Mouse (Mus musculus): ENCODE data around the gene Dnmt1.
A peak's percentile ranks its signal among the peaks of the same experiment; 100 is the strongest.
"Not testable (repeated sequence)": the region's sequence is repeated elsewhere in the genome, so short reads cannot be mapped to it uniquely, and the experiment has no call there.

Gene Dnmt1

GRCm38 (mm10) chr9:20959430-20959938, at the start of gene Dnmt1:
Gene Dnmt1, minus strand, starts transcription at chr9:20959888.
- no peak for DNase-seq (ENCODE audit: low spot score)

DNA sequence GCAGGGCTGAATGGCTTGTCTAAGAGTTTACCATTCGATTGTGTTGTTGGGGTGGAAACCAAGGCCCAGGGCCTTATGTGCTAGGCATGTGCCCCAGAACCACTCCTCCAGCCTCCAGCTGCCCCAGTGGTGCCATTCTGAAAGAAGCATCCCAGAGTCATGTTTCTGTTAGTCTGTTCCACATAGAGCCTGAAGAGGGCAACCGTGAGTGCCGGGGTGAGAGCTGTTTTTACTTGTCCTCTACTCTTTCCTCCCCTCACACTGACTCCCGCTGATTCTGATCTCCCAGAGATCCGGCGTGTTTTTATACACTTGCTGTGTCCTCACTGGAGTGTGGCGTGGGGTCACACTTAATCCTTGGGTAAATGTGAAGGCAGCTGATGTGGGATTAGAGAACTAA, 48.3 kb upstream of the Dnmt1 start:
- no peak for DNase-seq (ENCODE audit: low spot score)

- no peak for DNase-seq (ENCODE audit: low spot score)
These were observed 47.7 kb upstream of the Dnmt1 start for GRCm38 (mm10) chr9:21007313-21007952.

DNA sequence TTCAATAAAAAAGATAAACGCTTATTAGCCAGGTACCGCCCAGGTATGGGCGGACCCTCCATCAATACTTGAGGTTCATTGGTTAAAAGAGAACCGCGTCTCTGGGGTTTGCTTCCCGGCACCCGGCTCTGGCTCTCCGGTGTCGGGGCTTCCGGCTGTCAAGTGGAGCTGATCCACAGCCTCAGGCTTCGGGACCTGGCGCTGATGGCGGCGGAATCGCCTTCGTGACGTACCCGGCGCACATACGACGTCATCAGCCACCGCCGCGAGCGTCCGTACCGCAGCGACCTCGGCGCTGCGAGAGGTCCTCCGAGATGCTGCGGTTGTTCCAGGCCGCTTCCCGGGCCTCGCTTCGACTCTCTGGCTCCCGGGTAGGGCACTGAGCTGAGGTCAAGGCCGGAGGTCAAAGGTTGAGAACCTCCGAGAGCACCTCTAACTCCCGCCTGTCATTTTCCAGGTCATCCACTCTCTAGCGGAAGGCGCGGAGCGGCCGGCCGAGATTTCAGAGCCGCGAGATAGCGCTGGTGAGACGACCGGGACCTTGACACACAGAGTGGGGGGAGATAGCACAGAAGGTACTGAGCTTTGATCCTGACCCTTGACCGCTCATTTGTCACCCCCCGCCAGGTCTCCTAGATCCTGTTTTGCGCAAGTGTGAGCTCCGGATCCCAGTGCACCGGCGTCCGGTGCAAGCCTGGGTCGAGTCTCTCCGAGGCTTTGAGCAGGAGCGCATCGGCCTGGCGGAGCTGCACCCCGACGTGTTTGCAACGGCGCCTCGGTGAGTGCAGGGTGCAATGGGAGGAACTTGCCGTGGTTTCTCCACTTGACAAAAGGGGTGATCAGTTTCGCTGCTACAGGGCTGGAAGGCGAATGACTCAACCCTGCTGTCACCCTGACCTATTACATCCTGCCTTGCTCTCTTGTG, 43.2 kb upstream of the Dnmt1 start, which contains the start of gene Mrpl4:
Gene Mrpl4 (plus strand): TSS at position 112 of the 925 bp plus-strand sequence.
- peak; percentile 67 for DNase-seq (ENCODE audit: low spot score)

DNA sequence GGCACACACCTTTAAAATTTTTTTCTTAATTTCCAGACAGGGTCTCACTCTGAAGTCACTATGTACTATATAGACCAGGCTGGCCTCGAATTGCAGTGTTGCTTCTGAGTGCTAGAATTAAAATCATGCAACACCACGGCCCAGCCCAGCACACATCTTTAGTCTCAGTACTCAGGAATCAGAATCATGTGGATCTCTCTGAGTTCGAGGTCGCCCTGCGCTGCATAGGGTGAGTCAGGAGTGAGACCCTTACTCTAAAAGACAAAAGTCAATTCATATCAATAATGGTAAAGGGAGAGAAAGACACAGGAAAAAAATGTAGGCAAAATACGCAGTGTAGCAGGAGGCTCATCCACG, 42.6 kb upstream of the Dnmt1 start:
- DNase-seq (ENCODE audit: low spot score): no peak

- no peak for DNase-seq (ENCODE audit: low spot score)
These were observed 42.0 kb upstream of the Dnmt1 start for GRCm38 (mm10) chr9:21001651-21002200.

- no peak for DNase-seq (ENCODE audit: low spot score)
These were observed 41.1 kb upstream of the Dnmt1 start for GRCm38 (mm10) chr9:21000811-21001210.

DNA sequence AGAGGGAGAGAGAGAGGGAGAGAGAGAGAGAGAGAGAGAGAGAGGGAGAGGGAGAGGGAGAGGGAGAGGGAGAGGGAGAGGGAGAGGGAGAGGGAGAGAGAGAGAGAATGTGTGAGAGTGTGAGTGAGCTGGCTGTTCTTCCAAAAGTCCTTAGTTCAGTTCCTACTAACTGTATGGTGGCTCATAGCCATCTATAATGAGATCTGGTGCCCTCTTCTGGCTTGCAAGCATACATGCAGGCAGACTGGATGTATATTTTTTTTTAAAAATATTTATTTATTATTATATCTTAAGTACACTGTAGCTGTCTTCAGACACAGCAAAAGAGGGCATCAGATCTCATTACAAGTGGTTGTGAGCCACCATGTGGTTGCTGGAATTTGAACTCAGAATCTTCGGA, 38.6 kb upstream of the Dnmt1 start:
- DNase-seq (ENCODE audit: low spot score): not testable (repeated sequence)

DNA sequence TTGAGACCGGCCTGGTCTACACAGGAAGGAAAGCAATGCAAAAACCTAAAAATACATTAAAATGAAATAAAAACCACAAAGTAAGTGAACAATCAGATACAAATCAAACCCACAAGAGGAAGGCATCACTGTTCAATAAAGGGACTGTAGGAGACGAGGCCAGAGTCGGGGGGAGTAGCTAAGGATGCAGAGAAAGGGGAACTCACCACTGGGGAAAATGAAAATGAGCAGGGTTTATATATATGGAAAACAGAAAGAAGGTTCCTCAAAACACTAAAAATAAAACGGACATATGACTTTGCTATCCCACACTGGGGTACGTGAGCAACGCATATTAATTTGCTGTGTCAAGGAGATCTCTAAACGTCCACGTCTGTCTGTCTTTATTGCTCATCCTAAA, 37.4 kb upstream of the Dnmt1 start:
- no peak for DNase-seq (ENCODE audit: low spot score)

DNA sequence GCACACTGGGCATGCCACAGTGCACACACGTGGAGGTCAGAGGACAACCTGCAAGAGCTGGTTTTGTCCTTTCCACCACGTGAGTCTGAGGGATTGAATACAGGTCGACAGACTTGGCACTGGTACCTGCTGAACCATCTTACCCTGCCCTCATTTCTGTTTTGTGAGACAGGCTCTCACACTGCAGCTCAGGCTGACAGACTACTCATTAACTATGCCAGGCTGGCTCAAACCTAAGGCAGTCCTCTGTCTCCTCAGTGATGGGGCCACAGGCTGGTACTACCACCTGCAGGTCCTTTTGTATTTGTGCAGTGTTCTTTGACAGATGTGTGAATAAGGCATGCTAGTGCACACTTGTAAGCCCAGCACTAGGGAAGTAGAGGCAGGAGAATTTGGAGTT, 35.4 kb upstream of the Dnmt1 start:
- no peak for DNase-seq (ENCODE audit: low spot score)

DNA sequence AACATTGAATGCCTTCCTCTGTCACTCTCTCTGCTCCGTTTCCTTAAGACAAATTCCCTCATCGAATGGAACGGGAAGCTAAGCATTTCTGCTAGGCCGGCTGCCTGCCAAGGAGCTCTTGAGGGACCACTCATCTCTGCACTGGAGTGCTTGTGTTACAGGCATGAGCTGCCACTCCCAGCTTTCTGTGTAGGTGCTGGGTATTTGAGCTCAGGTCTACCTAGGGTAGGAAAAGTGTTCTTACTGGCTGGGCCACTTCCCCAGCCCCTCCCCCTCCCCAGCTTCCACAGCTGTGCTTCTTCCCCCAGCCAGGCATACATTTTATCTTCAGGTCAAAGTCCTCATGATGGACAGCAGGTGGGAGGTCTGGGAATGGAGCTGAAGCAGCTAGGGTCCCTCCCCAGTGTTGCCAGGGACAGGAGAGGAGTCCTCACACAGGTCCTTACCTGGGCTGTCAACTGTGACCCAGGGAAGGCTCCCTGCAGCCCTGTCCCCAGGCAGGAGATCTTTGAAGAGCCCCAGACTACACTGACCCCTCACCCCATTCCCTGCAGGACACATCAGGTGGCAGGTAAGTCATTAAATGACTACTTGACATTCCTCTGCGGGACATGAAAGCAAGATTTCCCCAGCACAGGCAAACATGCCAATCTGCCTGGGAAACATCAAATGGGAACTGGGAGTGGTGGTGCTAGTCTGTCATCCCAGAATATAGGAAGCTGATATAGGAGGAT, 33.6 kb upstream of the Dnmt1 start:
- no peak for DNase-seq (ENCODE audit: low spot score)

- no peak for DNase-seq (ENCODE audit: low spot score)
These were observed 31.9 kb upstream of the Dnmt1 start for GRCm38 (mm10) chr9:20991587-20991986.

GRCm38 (mm10) chr9:20990861-20991260, 31.2 kb upstream of the Dnmt1 start:
- no peak for DNase-seq (ENCODE audit: low spot score)

GRCm38 (mm10) chr9:20987953-20988352, 28.3 kb upstream of the Dnmt1 start:
- DNase-seq (ENCODE audit: low spot score): no peak

DNA sequence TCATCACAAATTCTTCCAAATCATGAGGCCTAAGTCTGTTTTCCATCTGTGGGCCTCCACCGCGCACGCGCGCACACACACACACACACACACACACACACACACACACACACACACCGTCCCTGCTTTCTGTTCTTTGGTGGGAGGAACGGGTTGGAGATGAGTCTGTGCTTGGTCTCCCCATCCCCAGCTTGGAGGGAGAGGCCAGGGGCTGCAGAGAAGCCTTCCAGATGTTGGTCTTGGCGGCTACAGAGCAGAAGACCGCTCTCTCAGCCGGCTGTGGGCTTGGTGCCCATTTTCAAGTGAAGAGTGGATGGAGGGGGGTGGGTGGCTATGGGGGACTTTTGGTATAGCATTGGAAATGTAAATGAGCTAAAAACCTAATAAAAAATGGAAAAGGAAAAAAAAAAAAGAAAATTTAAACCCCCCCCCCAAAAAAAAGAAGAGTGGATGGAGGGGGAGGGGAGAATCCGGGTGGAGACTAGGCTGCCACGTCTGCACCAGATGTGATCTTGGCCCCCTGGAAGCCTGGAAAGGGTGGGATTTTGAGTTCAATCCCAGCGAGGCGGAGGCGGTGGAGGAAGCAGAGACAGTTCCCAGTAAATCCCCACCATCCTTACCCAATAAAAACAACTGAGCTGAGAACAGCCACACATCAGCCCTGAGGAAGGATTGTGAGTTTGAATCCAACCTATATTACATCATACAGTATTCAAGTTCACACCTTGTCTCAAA, 27.4 kb upstream of the Dnmt1 start:
- DNase-seq (ENCODE audit: low spot score): no peak

DNA sequence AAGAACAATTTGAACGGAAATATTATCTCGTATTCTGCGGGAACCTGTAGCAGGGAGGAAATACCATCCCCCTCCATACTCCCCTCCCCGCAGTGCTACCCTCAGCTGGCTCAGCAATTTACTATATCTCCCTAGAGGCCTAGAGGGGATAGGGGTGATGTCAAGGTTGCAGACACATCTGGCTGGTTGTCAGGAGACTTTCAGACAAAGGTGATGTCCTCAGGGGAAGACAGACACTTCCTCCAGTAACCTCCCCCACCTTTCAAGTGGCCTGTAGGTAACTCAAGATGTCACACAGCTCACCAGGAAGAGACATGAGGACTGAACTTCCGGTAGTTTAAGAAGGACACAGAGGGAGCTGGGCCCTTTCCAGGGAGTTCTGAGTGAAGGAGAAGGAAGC, 23.5 kb upstream of the Dnmt1 start:
- no peak for DNase-seq (ENCODE audit: low spot score)

GRCm38 (mm10) chr9:20982171-20982570, 22.5 kb upstream of the Dnmt1 start:
- DNase-seq (ENCODE audit: low spot score): no peak

DNA sequence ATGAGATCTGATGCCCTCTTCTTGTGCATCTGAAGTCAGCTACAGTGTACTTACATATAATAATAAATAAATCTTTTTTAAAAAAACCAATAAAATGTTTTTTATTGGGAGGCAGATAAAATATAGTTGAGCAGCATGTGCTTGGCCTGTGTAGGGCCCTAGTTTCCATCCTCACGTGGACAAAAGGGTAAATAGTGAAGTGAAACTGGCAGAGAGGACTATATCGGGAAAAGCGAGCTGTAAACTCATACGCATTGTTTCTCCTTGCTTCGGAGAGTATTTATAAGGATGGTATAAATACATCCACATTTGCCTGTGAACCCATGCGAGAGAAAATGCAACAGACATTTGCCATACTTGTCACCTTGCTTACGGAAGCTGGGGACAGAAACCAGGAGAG, 20.1 kb upstream of the Dnmt1 start:
- no peak for DNase-seq (ENCODE audit: low spot score)

DNA sequence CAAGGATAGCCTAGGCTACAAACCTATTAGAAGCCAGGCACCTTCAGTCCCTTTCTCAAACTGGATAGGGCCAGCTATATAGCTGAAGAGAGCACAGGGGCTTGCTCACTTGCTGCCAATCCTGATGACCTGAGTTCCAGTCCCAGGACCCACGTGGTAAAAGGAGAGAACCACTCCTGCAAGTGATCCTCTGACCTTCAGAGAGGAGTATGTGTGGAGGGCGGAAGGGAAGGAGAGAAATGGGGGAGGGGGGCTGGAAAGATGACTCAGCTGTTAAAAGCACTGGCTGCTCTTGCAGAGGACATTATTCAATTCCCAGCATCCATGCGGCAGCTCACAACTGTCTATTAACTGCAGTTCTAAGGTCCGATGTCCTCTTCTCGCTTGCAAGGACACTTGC, 19.5 kb upstream of the Dnmt1 start:
- no peak for DNase-seq (ENCODE audit: low spot score)

DNA sequence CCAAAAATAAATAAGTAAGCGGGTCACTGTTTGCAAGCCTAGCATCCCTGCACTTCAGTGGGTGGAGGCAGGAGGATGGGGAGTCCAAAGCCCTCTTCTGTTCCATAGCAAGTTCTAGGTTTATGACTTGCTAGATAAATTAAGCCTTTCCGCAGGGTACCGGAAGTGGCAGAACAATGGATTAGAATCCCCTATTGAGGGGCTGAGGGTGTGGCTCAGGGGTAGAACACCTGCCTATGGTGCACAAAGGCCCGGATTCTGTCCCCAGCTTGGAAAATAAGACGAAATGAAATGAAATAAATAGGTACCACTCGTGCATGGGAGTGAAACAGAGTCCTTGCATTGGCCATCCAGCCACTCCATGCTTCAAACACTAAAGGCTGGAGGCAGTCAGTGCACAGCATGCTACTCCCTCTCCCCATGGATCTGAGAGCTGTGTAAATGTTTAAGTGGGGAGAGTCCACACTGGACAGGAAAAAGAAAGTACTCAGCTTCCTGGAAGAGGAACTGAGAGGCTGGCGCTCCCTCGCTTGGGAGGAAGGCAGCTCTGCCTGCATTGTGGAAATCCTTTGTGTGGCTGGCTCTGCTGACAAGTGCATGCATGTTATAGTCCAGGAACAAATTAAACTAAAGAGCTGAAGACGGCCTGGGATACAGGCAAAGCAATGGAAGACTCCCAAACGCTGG, 18.9 kb upstream of the Dnmt1 start:
- DNase-seq (ENCODE audit: low spot score): no peak

Data from layer of hippocampus, adult 9-10 months (tissue).